Mouse (Mus musculus): Measurements from ENCODE around the gene Wdr59. TPM values are rescaled to one million over a fixed set of nuclear protein-coding genes. Genes with fewer than 3 reads are reported as not detected.

Gene Wdr59
- total RNA-seq (2023), result 10 to 100 TPM; 11.9 to 15.2 TPM

DNA sequence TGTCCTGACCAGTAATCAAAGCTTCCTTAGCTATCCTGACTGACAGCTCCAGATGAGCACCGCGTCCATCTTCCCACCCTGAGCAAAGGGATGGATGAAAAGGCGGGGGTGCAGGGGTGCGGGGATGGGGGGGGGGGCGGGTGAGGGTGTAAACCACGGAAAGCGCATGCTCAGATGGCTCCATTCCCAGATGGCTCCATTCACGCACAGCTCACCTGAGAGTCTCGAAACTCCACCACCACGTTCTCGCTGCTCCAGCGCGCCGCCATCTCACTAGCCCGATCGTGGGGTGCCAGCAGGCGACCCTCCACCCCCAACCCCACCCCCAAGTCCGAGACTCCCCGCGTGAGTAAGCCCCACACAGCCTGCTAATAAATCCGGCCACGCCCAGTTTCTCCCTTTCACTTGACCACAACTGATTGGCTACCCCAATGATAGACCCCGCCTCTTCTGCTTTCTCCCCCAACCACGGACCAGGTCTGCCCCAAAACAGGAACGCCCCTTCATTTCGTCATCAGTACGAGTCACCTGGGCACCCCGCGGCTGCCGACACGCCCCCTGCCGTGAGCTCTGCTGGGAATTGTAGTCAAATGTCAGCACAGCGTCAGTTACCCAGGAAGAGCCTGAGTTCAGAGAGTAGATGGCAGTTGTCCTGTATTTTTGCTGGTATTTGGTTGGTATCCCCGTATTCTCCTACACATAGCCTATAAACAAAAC, at the start of gene Wdr59:
TSS of gene Wdr59 (minus strand) at position 380 of the 717 bp plus-strand sequence.

DNA sequence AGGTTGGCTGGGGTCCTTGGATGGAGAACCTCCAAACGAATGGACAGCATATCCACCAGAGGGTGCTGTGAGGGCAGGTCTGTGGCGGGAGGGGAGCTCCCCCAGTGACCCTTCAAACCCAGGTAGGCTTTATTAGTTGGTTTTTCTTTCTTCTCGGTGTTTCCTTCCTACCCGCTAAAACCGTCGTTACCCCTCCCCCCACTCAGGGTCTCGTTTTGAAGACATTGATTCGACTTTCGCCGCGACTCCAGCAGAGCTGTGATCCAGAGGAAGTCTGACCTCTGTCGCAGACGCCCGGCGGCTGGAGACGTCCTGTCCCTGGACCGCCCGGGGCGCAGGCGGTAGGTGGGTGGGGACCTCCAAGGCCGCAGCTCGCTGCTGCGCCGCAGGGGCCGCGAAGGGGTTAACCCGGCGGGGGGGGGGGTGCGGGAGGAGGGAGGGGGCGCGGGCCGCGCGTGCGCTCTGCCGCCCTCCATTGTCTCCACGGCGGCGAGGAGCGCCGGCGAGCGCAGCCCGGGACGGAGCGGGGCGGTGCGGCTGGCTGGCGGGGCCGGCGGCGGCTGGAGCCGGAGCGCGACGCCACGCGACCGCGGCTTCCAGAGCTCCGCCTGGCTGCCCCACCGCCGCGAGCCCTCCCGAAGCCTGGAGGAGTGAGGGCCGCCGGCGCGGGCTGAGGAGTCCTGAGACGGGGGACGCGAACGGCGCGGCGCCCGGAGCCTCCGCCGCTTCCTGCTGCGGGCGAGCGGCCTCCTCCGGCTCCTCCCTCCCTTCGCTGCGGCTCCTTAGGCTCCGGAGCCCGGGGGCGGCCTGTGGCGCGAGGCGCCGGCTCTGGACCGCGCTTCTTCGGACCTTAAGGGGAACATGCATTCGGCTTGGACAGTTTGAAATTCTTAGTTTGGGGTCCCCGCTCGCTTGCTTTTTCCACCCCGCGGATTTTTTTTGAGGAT, 14.4 kb upstream of the Wdr59 start, which contains the start of gene Znrf1:
TSS of gene Znrf1 (plus strand) at position 67 of the 947 bp plus-strand sequence.

Other genes starting within 250 kb of the Wdr59 start
- 10 to 100 TPM; 29.0 to 32.7 TPM for gene Rfwd3, start 221.9 kb downstream of the Wdr59 start, total RNA-seq (2023)
- gene Mlkl, start 183.9 kb downstream of the Wdr59 start, total RNA-seq (2023), result 1 to 10 TPM; 1.5 to 1.7 TPM
- not detected for gene Fa2h, start 128.3 kb downstream of the Wdr59 start, total RNA-seq (2023)
- 100 to 1,000 TPM; 133 TPM for gene Znrf1, start 14.0 kb upstream of the Wdr59 start, total RNA-seq (2023)
- gene Ldhd, start 108.3 kb upstream of the Wdr59 start, total RNA-seq (2023), result under 1 TPM; 0.65 to 0.67 TPM
- 10 to 100 TPM; 17.4 to 19.1 TPM for gene Zfp1, start 121.3 kb upstream of the Wdr59 start, total RNA-seq (2023)
- not detected for gene Ctrb1, start 168.9 kb upstream of the Wdr59 start, total RNA-seq (2023)
- gene Bcar1, start 221.7 kb upstream of the Wdr59 start, total RNA-seq (2023), result not detected

Data from T-cell, adult 66 days (primary cell).